Mouse (Mus musculus) T-helper 2 cell (primary cell): ENCODE results near the gene Jhy.

Source experiments
- in situ Hi-C: fragments of 300-600 bp; cut with MboI, MseI; formaldehyde crosslinking; loops from one replicate; pipeline ENCODE4 v1.15.1; 2025; ENCODE audit warnings: high pct_unique_total_duplicates

The Jhy gene

DNA sequence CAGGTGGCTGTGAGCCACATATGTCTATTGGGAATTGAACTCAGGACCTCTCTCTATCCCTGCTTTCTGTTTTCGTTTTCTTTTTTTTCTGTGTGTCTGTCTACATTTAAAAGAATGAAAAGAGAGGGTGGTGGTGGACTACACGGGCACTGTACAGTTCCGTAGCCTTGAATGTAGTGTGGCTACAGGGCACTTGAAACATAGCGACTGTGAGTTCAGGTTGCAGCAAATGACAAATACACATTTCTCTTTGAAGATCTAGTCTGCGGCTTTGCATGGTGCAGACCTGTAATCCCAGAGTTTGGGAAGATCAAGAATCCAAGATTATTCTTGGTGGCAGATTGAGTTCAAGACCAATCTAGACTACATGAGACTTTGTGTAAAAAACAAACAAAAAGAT lies 93.6 kb downstream of the Jhy start:
- in situ Hi-C loops: loop anchor here (10.0 kb wide), 1 partner anchor 424 kb away; no protein-coding TSS in a partner anchor

DNA sequence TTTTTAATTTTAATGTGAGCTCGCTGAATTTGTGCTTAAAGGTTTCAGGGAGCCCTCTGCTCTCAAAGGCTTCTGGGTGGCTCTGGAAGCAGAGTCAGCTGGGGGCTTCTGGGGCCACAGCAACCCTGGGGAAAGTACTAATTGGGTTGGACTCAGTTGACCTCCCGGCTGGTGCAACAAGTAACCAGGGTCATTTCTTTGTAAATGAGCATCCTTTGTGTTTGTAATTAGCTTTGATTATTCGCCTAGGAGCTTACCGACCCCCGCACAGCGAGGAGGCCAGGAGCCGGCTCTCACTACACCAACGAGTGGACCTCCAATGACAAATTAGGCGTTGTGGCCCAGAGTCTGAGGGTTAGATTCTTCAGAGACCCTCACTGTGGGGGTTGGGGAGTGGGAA lies 104.7 kb downstream of the Jhy start:
- in situ Hi-C loops: no loop called here

DNA sequence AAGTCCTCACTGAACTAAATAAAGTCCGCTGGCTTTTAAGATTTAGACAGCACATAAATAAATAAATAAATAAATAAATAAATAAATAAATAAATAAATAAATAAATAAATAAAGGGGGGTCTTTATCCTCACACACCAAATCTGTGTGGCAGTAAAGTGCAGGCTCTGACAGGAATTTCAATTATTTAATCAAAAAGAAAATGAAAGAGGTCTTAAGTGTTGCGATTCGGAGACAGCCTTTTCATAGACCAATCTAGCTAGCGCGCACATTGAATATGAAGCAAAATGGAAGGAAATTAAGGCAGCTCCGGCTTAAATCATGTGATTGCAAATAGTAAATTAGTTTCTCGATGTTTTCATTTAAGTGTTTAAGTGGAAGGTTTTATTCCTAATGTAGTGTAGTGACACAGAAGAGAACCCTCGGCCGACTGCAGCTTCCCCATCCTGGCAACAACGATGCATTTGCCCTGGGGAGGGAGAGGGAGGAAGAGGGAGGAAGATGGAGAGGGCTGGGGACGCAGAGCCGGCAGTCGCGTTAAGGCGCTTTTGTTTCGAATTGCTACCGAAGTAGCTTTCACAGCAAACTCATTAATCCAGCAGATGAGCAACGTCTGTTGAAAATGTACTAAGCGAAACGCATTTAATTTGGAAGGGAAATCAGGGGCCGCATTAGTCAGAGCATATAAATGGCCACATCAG lies 105.3 kb downstream of the Jhy start:
- in situ Hi-C loops: no loop called here

DNA sequence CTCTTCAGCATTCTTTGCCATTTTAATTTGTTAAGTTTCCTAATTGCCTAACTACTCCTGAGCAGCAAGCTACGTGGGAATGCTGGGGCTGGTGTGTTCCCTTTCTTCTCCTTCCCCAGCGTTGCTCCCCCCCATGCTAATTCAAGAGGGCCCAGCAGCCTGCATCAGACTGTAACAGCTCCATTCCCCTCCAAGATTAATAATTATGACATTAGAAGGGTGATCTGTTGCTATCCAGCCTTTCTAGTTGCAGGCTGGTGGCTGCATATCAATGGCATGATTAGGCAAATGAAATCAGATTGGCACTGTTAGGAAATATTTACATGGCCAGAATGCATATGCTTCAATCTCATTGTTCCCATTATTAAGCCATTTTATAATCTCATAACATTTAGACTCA lies 112.4 kb downstream of the Jhy start:
- in situ Hi-C loops: no loop called here
